Mouse (Mus musculus): ENCODE data around the gene Slc22a7. TPM values are rescaled to one million over a fixed set of nuclear protein-coding genes. Genes with fewer than 3 reads are reported as not detected.

Gene Slc22a7
- 0.71 and 0.72 TPM in 2 replicates for polyA plus RNA-seq (2012; rRNA removed)

DNA sequence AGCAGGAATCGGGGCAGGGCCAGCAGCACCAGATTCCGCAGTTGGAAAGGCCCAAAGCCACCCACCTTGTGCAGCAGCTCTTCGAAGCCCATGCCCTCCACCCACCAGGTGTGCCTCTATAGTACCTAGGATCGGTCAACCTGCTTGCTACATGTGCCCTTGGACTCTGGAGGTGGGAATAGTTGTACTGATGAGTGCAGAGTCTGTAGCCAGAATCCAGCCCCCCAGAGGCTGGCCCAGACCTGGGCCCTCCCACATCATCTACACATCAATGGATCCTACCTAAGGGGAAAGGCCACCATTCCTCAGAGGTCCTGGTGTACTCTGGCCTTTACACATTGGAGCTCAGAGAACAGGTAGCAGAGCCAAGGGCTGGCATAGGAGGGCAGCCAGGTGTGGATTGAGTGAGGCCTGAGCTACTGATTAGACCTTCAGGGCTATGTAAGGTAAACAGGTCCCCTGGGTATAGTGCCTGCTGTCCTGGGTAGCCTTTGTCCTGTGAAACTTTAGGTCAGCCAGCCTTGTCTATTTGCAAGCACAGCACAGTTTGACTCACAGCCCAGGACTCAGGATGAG lies at the start of gene Slc22a7:
Gene Slc22a7 (minus strand): TSS at position 160 of the 576 bp plus-strand sequence.
- no peak for TF ChIP-seq CTCF (IDR thresholded peaks at IDR 0.05; ENCODE audit: borderline replicate concordance, insufficient read depth, low read depth, low read length)
- TF ChIP-seq POLR2A (IDR thresholded peaks at IDR 0.05; ENCODE audit: borderline replicate concordance, insufficient read depth, low read length), result no peak
- no peak within 1 kb of the TSS for H3K27ac ChIP-seq (ENCODE audit: insufficient read depth, low read length)
- 90% methylated on average over 4 of the region's 4 CpGs for WGBS
- no peak within 1 kb of the TSS for H3K4me3 ChIP-seq (replicated peaks; ENCODE audit: insufficient read depth, low read depth, low read length)
- no peak for DNase-seq
- H3K27me3 ChIP-seq (ENCODE audit: control insufficient read depth, insufficient read depth, low read length), result no peaks in the 10 kb centered on the region
- peaks cover 4% of the 10 kb centered on the region; the same call in 1 of the 2 replicates for H3K4me1 ChIP-seq (ENCODE audit: control insufficient read depth, insufficient read depth, low read length)

DNA sequence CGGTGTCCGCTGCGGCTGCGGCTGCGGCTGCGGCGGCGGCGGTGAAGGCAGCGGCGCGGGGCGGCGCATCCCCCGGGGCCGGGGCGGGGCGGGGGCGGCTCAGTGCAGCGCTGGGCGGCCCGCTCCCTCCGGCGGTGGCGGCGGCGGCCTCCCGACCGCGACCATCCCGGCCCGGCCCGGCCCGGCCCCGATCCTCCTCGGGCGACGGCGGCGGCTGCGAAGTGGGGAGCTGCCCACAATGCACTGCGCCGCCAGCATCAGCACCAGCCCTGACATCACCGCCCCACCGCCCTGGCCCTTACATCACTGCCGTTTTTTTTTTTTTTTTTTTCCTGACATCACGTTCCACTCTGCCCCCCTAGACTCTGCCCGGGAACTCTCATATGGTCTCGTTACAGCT lies 49.2 kb upstream of the Slc22a7 start, which contains the start of gene Ttbk1:
Gene Ttbk1 (minus strand): TSS at position 245 of the 400 bp plus-strand sequence.
- TF ChIP-seq CTCF (IDR thresholded peaks at IDR 0.05; ENCODE audit: borderline replicate concordance, insufficient read depth, low read depth, low read length), result no peak
- TF ChIP-seq POLR2A (IDR thresholded peaks at IDR 0.05; ENCODE audit: borderline replicate concordance, insufficient read depth, low read length), result peak; percentile 67; the same call in 1 of the 2 replicates
- under 1% methylated on average over 22 of the region's 49 CpGs for WGBS

DNA sequence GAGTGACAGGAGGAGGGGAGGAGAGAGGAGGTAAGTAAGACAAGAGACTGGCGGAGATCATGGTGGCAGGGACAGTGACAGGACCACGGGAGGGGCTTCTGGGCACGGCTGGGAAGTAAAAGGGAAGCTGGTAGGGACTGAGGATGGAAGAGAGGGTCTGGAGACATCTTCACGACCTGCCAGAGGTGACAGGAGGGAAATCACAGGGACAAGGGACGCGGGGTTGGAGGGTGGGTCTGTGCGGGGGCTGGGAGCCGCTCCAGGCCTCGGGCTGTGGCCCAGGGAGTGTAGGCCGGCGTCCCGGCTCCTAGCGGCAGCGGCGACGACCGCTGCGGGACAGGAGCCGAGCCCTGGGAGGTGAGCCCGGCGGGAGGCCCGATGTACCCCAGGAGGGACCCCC lies 48.7 kb upstream of the Slc22a7 start:
- peak; percentile 35 to 50 for DNase-seq
- Histone ChIP-seq H3K4me3 (replicated peaks; ENCODE audit: insufficient read depth, low read depth, low read length) (peak overlapping the region; percentile 80), H3K27ac (ENCODE audit: insufficient read depth, low read length) (peak overlapping the region; percentile 49), H3K27me3 (ENCODE audit: control insufficient read depth, insufficient read depth, low read length) (no peaks in the 10 kb centered on the region), H3K4me1 (ENCODE audit: control insufficient read depth, insufficient read depth, low read length) (peaks cover 17% of the 10 kb centered on the region)
- WGBS, result under 1% methylated on average over 22 of the region's 22 CpGs
- TF ChIP-seq CTCF (IDR thresholded peaks at IDR 0.05; ENCODE audit: borderline replicate concordance, insufficient read depth, low read depth, low read length) (no peak), POLR2A (IDR thresholded peaks at IDR 0.05; ENCODE audit: borderline replicate concordance, insufficient read depth, low read length) (no peak)

More for the DNA sequence above, 49.2 kb upstream of the Slc22a7 start, which contains the start of gene Ttbk1:
- peak within 1 kb of the TSS; percentile 85 for H3K4me3 ChIP-seq (replicated peaks; ENCODE audit: insufficient read depth, low read depth, low read length)
- peak within 1 kb of the TSS; percentile 99 for H3K27ac ChIP-seq (ENCODE audit: insufficient read depth, low read length)
- peaks cover 17% of the 10 kb centered on the region for H3K4me1 ChIP-seq (ENCODE audit: control insufficient read depth, insufficient read depth, low read length)
- DNase-seq, result peak; percentile 80 to 85
- no peaks in the 10 kb centered on the region for H3K27me3 ChIP-seq (ENCODE audit: control insufficient read depth, insufficient read depth, low read length)

DNA sequence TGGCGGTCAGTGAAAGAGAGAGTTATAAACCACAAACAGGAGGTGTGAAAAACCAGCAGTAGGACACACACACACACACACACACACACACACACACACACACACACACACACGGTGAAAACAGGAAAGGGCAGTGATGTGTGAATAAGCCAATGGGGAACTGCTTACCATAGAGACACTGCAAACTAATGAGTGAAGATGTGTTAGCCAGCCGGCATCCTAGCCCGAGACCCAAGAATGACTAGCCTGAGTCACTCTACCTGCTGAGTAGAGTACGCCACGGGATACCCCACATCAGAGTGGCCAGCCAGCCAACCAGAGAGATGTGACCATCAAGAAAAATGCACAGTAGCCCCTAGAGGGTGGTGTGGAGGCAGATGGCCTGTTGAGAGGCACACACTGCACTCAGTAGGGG lies 46.2 kb upstream of the Slc22a7 start:
- peak overlapping the region; percentile 83 for H3K4me3 ChIP-seq (replicated peaks; ENCODE audit: insufficient read depth, low read depth, low read length)
- H3K4me1 ChIP-seq (ENCODE audit: control insufficient read depth, insufficient read depth, low read length), result peaks cover 17% of the 10 kb centered on the region
- peak overlapping the region; percentile 8 for H3K27ac ChIP-seq (ENCODE audit: insufficient read depth, low read length)
- H3K27me3 ChIP-seq (ENCODE audit: control insufficient read depth, insufficient read depth, low read length), result no peaks in the 10 kb centered on the region
- peak; percentile 63 to 69 for DNase-seq
- 5% methylated on average over 6 of the region's 6 CpGs for WGBS
- TF ChIP-seq POLR2A (IDR thresholded peaks at IDR 0.05; ENCODE audit: borderline replicate concordance, insufficient read depth, low read length), result no peak
- TF ChIP-seq CTCF (IDR thresholded peaks at IDR 0.05; ENCODE audit: borderline replicate concordance, insufficient read depth, low read depth, low read length), result no peak; the same call in 1 of the 2 replicates

DNA sequence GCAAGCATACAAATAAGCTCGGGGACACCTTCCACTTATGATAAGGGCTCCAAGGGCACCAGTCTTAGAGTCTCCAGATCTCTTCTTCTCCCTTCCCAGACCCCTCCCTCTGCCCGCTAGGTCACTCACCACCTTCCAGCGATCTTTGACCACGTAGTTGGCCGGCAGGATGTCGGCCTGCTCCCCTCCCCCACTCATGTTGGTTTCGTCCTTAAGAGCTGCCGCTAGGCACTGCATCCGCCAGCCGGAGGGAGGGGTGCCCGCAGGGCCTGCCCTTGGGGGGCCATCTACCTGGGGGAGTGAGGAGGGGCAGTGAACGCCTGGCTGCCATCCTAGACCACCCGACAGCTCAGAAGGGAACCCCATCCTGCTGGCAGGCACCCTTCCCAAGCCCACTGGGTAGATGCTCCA lies 45.8 kb upstream of the Slc22a7 start:
- Histone ChIP-seq H3K4me3 (replicated peaks; ENCODE audit: insufficient read depth, low read depth, low read length) (peak overlapping the region; percentile 83), H3K4me1 (ENCODE audit: control insufficient read depth, insufficient read depth, low read length) (peaks cover 17% of the 10 kb centered on the region), H3K27me3 (ENCODE audit: control insufficient read depth, insufficient read depth, low read length) (no peaks in the 10 kb centered on the region), H3K27ac (ENCODE audit: insufficient read depth, low read length) (peak overlapping the region; percentile 8)
- TF ChIP-seq POLR2A (IDR thresholded peaks at IDR 0.05; ENCODE audit: borderline replicate concordance, insufficient read depth, low read length), result no peak
- TF ChIP-seq CTCF (IDR thresholded peaks at IDR 0.05; ENCODE audit: borderline replicate concordance, insufficient read depth, low read depth, low read length), result no peak
- WGBS, result under 1% methylated on average over 13 of the region's 13 CpGs
- DNase-seq, result peak; percentile 59 to 64

DNA sequence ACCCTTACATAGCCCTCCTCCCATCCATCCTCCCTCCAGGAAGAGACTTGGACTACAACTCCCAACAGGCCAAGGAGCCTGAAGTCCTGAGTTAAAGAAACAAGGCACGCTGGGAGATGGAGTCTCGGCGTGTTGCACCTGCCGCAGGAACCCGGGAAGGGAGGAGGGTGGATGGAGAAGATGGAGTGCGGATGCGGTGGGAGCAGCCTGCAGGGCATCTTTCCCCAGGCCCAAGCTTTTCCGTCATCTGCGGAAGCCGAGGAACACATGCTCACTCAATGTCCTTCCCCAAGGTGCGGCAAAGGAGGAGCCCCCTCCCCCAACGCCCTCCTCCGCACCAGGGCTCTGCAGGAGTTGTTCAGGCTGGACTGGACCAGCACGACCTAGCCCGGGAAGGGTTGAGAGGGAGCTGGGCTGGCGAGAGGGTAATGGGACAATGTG lies 45.3 kb upstream of the Slc22a7 start:
- Histone ChIP-seq H3K4me1 (ENCODE audit: control insufficient read depth, insufficient read depth, low read length) (peaks cover 17% of the 10 kb centered on the region), H3K27me3 (ENCODE audit: control insufficient read depth, insufficient read depth, low read length) (no peaks in the 10 kb centered on the region), H3K27ac (ENCODE audit: insufficient read depth, low read length) (peak overlapping the region; percentile 8), H3K4me3 (replicated peaks; ENCODE audit: insufficient read depth, low read depth, low read length) (peak overlapping the region; percentile 83)
- peak; percentile 82 to 83 for DNase-seq
- TF ChIP-seq CTCF (IDR thresholded peaks at IDR 0.05; ENCODE audit: borderline replicate concordance, insufficient read depth, low read depth, low read length), result no peak
- TF ChIP-seq POLR2A (IDR thresholded peaks at IDR 0.05; ENCODE audit: borderline replicate concordance, insufficient read depth, low read length), result peak; percentile 49; the same call in 1 of the 2 replicates
- WGBS, result under 1% methylated on average over 16 of the region's 16 CpGs

DNA sequence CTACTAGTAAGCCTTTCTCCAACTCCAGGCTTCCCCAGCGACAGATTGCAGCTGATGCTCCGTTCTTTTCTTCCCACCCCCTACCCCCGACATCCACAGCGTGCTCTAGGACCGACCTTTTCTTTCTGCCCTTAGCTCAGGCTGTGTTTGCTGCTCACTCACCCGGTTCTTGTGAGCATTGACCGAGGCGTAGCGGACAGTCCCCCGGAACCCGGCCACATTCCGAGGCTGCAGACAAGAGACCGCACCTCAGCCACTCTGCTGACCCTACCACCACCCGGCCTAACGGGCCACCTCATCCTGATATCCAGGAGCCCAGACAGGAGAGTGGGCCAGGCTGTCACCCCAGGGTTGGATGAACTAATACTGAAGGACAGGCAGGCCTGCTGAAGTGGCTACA lies 39.0 kb upstream of the Slc22a7 start:
- no peak overlapping the region for H3K4me3 ChIP-seq (replicated peaks; ENCODE audit: insufficient read depth, low read depth, low read length)
- no peak overlapping the region for H3K27ac ChIP-seq (ENCODE audit: insufficient read depth, low read length)
- no peak for DNase-seq
- H3K27me3 ChIP-seq (ENCODE audit: control insufficient read depth, insufficient read depth, low read length), result no peaks in the 10 kb centered on the region
- WGBS, result 68% methylated on average over 15 of the region's 15 CpGs
- TF ChIP-seq CTCF (IDR thresholded peaks at IDR 0.05; ENCODE audit: borderline replicate concordance, insufficient read depth, low read depth, low read length), result no peak
- no peak for TF ChIP-seq POLR2A (IDR thresholded peaks at IDR 0.05; ENCODE audit: borderline replicate concordance, insufficient read depth, low read length)
- H3K4me1 ChIP-seq (ENCODE audit: control insufficient read depth, insufficient read depth, low read length), result peaks cover 5% of the 10 kb centered on the region; the same call in 1 of the 2 replicates

DNA sequence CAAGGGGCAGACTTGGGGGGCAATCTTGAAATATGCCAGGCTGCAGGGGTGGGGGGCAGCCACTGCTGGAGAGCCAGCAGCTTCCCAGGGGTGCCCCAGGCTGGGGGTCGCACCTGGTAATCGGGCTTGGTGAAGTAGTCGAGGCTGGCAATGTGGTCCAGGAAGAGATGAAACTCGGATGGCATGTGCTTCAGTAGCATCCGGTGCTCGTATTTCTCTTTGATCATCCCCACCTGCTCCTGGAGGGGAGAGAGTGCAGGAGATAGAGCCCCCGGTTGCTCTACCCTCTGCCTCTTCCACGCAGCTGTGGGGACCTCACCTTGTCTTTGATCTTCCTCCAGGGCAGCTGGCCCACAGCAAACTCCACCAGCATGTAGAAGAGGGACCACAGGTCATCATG lies 38.3 kb upstream of the Slc22a7 start:
- H3K4me1 ChIP-seq (ENCODE audit: control insufficient read depth, insufficient read depth, low read length), result peaks cover 5% of the 10 kb centered on the region; the same call in 1 of the 2 replicates
- no peak overlapping the region for H3K27ac ChIP-seq (ENCODE audit: insufficient read depth, low read length)
- no peaks in the 10 kb centered on the region for H3K27me3 ChIP-seq (ENCODE audit: control insufficient read depth, insufficient read depth, low read length)
- H3K4me3 ChIP-seq (replicated peaks; ENCODE audit: insufficient read depth, low read depth, low read length), result no peak overlapping the region
- no peak for TF ChIP-seq CTCF (IDR thresholded peaks at IDR 0.05; ENCODE audit: borderline replicate concordance, insufficient read depth, low read depth, low read length)
- no peak for TF ChIP-seq POLR2A (IDR thresholded peaks at IDR 0.05; ENCODE audit: borderline replicate concordance, insufficient read depth, low read length)
- DNase-seq, result no peak
- WGBS, result 77% methylated on average over 8 of the region's 8 CpGs
